Mouse (Mus musculus) 3134 (cell line): ENCODE measurements around the gene Dip2b.
A peak's percentile ranks its signal among the peaks of the same experiment; 100 is the strongest.

Source experiments
- DNase-seq: peaks from one replicate; pipeline ENCODE4 v3.0.0-alpha.2; 2011; ENCODE audit warnings: low spot score; ENCODE audit not compliant: insufficient read length; ENCODE audit errors: extremely low read depth

Dip2b gene

DNA sequence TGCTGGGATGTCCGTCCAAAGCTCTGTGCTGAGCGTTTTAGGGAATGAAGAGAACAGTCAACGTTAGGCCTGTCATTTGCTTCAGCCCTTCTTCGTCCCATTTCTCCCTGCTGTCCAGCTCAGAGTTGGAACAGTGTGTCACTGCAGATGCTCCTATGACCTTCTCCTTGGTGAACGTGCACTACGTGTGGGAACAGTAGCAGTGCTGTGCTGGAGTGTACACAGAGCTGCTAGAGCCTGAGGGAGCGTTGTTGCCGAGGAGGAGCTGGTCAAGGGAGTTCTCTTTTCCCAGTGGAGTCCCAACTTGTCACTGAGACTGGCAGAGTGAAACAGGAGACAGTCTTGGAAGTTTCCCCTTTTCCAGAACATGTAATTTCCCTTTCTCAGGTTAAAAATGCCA, 43.6 kb downstream of the Dip2b start:
- no peak for DNase-seq

DNA sequence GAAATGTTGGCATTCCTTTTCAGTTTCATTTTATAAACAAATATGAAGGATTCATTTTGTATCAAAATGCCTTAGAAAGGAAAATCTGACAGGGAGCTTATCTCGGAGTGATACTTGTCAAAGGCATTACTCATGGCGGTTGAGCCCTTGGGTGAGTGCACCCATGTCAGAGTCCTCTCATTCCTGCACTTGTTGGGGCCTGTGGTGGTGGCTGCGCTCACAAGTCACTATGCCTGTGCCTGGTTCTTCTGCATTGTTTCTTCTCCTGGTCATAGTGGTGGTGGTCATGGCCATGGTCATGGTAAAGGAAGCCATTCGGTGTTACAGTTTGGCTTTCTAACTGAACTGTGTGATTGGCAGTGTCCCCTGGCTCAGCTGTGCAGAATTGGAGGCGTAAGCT, 44.3 kb downstream of the Dip2b start:
- DNase-seq: no peak

- no peak for DNase-seq
Measured at GRCm38 (mm10) chr15:100083882-100084281, 45.4 kb downstream of the Dip2b start.

- no peak for DNase-seq
Measured at GRCm38 (mm10) chr15:100084882-100085281, 46.4 kb downstream of the Dip2b start.

DNA sequence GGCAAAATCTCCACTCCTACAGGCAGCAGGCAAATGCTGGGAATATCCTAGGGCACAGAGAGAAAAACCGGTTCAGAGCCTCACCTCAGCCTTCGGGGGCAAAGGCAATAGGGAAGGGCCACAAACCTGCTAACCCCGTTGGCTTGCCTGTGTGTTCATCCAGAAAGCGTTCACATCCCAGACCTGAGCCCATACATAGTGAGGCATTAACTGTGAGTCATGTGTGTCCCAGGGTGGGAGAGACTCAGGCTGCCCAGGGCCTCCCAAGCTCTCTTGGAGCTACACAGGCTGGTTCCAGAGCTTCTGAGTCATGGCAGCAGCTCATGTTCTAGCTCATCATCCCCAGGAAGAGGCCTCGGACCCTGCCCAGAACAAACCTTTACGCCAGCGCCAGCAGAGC, 49.6 kb downstream of the Dip2b start:
- peak; percentile 53 for DNase-seq

GRCm38 (mm10) chr15:100089645-100090053, 51.2 kb downstream of the Dip2b start:
- peak; percentile 86 for DNase-seq

DNA sequence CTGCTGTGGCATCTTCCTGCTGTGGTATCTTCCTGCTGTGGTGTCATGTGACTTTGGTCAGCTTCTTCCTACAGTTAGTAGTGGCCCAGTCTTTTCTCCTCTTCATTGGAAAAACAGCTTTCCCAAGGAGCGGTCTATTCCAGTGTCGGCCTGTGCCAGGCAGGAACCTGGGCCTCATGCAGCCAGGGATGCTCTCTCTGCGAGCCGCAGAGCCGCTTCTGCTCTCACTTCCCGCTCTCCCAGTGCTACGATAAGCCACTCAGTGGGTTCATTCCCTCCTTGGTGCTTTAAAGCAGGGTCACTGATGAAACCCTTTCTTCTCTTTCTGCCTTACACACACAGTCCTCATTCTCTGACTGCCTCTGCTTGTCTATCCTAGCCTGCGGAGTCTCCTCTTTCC, 53.4 kb downstream of the Dip2b start:
- no peak for DNase-seq

DNA sequence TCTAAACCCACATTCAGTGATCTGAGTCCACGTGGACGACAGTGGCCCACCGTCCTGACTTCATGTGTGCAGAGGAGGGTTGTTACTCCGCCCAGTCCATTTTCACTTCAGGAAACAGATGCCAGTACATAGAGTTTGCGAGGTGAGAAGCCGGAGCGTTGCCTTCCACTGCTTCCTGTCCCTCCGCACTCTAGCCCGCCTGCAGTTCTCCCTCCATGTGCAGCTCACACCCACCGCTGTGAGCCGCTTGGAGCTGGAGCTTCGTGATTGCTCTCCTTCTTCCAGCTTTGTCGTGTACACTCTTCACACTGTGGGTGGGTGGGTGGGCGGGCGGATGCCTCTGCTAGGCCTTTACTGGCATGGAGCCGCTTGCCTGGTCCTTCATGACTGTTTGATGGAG, 53.8 kb downstream of the Dip2b start:
- no peak for DNase-seq

- no peak for DNase-seq
Measured at GRCm38 (mm10) chr15:100096587-100097428, 58.3 kb downstream of the Dip2b start.

DNA sequence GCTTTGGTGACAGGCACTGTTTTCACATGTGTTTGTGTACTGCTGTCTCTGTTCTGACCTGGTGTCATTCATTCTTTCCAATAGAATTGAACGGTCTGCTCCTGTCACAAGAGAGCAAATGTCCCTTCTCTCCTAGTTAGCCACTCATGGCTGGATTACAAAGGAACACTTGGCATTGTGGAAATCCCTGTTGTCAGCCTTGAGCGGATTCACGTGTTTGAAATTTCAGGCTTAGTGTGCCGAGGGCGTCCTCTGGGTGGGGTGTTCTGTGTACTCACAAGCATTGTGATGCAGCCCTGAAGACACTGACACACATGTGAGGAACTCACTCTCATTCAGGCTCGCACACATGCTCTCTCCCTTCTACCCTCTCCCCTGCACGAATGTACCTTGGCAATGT, 61.9 kb downstream of the Dip2b start:
- no peak for DNase-seq

DNA sequence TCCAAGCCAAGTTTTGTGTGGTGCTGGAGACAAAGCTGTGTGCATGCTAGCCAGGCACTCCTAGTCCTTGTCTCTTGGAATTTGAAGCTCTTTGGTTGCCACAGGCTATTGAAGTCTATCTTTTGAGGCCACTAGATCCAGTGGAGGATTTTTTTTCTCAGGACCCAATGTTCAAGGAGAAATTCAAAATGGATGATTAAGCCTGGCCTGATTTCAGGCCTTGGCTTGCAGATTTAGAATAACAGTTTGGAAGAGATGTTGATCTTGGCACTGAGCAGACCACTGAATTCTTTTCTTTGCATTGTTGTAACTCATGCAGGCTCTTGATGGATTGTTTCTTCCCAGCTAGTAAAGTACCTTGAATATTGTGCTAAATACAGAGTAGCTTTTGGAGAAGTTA, 62.7 kb downstream of the Dip2b start:
- DNase-seq: peak; percentile 28

GRCm38 (mm10) chr15:100104126-100104525, 65.7 kb downstream of the Dip2b start:
- DNase-seq: no peak

GRCm38 (mm10) chr15:100108071-100108782, 69.8 kb downstream of the Dip2b start:
- no peak for DNase-seq

DNA sequence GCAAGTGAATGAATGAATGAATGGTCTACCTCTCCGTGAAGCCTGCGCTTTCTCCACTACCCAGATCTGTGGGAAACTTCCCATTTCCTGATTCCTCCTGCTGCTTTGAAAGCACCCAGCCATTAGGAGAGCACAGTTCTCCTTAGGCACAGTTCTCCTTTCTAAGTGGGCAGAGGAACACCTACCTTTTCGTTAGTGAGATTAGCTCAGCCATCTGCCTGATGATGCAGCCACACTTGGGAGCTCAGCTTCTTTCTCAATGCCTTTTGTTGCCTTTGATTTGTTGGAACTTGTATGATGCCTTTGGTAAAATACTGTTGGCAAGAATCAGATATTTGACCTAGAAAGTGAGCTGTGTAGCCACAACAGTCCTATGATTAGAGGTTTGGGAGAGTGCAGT, 71.5 kb downstream of the Dip2b start:
- DNase-seq: no peak

DNA sequence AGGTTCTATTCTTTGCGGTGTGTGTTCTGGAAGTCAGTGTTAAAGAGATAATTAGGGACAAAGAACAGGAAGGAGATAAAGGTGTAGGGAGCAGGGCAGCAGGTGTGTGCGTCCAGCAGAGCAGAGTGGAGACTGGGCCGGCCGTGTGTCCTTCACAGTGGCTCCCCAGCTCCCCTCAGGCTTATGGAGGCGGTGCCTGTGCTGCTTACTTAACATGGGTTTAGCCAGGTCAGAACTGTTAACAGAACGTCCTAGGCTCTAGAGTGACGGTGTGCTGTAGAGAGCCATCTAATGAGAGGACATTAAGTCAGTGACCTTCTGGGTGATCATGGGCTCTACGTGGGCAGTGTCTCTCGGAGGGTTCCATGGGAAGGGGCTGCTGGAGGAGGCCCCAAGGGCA, 73.4 kb downstream of the Dip2b start:
- DNase-seq: no peak

GRCm38 (mm10) chr15:100112309-100112966, 74.0 kb downstream of the Dip2b start:
- no peak for DNase-seq

DNA sequence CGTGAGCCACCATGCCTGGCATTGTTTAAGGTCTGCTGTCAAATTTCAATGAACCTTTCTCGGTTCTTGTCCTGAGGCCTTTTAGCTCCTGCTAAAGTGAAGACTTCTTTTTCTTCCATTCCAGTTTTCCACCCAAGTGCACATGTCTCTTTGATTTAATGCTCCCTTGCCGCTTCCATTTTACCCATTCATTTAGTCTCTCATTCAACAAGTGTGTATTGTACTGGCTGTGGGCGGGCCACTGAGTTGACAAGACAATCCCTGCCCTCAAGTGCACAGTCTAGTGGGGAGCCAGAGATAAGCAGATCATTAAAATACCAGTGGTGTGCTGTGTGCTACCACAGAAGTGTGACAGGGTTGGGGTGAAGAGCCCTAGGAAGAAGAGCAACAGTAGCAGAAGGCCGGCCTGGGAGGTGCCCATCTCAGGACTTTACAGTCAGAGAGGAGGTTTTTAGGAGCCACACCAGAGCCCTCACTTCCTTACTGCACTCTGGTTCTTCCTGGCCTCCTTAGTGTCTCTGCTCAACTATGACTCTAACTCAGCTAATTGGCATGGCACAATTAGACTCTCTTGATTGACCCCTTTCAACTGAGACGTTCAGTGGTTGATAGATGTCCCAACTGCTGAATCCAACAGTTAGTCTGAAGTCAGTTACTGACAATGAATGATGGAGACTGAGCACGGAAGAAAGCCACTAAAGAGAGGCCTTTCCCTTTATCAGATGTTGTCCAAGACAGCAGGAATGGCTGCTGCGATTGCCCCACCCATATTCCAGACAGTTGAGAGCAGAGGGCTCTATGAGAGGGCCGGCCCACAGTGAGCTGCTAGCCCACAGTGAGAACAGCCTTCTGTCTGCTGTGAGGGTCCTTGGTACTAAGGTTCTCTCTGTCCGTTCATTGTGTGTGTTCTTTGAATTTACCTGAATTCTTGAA, 75.1 kb downstream of the Dip2b start:
- DNase-seq: no peak

DNA sequence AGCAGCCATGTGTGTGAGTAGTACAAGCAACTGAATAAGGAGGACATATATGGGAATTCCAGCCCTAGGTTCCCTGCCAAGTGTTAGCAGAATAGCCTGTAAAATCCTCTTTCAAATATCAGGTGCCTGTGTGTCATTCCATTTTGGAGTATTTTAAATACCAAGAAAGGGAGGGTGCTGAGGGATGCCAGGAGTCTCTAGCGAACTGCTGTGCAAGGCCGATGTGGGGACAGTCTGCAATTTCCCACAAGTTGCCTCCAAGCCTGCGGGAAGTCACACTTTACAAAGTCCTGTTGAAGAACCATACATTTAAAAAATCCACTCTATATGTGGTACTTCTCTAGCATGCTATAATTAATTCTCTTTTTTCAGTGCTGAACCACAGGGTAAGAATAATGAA, 77.0 kb downstream of the Dip2b start:
- no peak for DNase-seq

DNA sequence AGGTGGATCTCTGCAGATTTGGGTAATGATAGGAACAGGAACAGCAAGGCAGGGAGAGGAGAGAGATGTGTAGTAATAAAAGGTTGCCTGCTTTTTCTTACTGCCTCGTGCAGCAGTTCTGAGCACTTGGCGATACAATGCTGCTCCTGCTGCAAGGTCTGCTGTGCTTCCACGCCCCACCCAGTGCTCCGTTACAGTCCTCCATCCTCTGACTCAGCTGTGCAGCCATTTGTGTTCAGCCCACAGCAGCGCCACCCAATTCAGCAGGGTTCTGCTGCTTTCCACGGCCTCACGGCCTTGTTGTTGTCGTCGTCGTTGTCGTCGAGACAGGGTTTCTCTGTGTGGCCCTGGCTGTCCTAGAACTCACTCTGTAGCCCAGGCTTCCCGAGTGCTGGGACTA, 77.9 kb downstream of the Dip2b start:
- no peak for DNase-seq

DNA sequence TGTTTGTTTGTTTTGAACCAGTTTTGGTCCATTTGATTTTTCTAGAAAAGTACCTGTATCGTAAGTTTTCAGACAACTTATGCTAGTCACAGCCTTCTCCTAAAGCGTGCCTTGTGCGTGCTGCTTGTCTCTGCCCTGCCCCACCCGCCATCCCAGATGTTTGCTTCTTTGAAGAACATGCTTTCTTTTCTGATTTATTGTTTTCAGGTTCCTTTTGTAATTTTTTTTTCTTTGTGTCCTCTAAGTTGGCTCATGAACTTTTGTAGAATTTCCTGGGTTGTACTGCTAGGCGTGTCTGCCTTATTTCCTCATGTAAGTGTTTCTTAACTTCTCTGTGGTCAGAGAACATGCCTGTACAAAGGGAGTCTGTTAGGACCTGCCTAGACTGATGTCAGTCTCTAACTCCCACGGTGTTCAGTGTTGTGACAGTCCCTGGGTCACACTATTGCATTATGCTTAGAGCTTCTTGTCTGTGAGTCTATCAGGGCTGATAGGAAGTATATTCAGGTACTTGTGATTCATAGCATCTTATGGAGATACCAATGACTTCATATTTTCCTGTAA, 80.8 kb downstream of the Dip2b start:
- no peak for DNase-seq
